Mouse (Mus musculus) kidney, adult 2 months (tissue): Measurements from ENCODE around the gene Bcap29. TPM values are rescaled to one million over a fixed set of nuclear protein-coding genes. Genes with fewer than 3 reads are reported as not detected.

Experiments used
- DNase-seq: peaks from one replicate; pipeline ENCODE4 v3.0.0; 2021
- H3K27ac ChIP-seq: fragments of 200-500 bp; 2 replicates; pipeline ENCODE4 v1.5.1; 2012; ENCODE audit warnings: low read depth, low read length, control low read depth, inconsistent platforms; ENCODE audit not compliant: insufficient read depth
- H3K27me3 ChIP-seq: fragments of 200-500 bp; replicated peaks from 2 replicates; pipeline ENCODE4 v1.6.1; 2012; ENCODE audit warnings: mild to moderate bottlenecking, moderate library complexity, low read length, inconsistent platforms; ENCODE audit not compliant: control insufficient read depth, insufficient read depth
- H3K36me3 ChIP-seq: fragments of 200-500 bp; 2 replicates; pipeline ENCODE4 v1.6.1; 2012; ENCODE audit warnings: mild to moderate bottlenecking, moderate library complexity, low read length, inconsistent platforms; ENCODE audit not compliant: control insufficient read depth, insufficient read depth
- H3K4me1 ChIP-seq: fragments of 200-500 bp; 2 replicates; pipeline ENCODE4 v1.6.1; 2011; ENCODE audit warnings: low read length; ENCODE audit not compliant: control insufficient read depth, insufficient read depth
- H3K4me3 ChIP-seq: fragments of 200-500 bp; 2 replicates; pipeline ENCODE4 v1.5.1; 2011; ENCODE audit warnings: mild to moderate bottlenecking, low read depth, low read length, control low read depth; ENCODE audit not compliant: insufficient read depth
- CTCF ChIP-seq: fragments of 200-500 bp; conservative IDR thresholded peaks from 2 replicates; pipeline ENCODE4 v1.5.1; 2011; ENCODE audit warnings: low read depth, mild to moderate bottlenecking, control low read depth, low read length, moderate library complexity, mixed read lengths; ENCODE audit not compliant: insufficient read depth, insufficient read length
- POLR2A ChIP-seq: fragments of 200-500 bp; IDR thresholded peaks from one replicate; pipeline ENCODE4 v1.6.1; 2011; ENCODE audit warnings: low read depth, low read length, control low read depth
- WGBS: fragments of 180-500 bp; shearing (Covaris S2); methylation state at CpG from one replicate; pipeline ENCODE4 v1.1.7; 2018; 5-methylcytosine and 5-hydroxymethylcytosine counted together
- polyA plus RNA-seq: library from polyadenylated mRNA; depleted of rRNA; stranded (reverse); fragments of >200 nt; gene quantifications from 2 replicates; pipeline ENCODE4 v1.2.3, GENCODE M21; 2012; rRNA removed

The Bcap29 gene
- polyA plus RNA-seq = 2.4 and 4.7 TPM in 2 replicates

DNA sequence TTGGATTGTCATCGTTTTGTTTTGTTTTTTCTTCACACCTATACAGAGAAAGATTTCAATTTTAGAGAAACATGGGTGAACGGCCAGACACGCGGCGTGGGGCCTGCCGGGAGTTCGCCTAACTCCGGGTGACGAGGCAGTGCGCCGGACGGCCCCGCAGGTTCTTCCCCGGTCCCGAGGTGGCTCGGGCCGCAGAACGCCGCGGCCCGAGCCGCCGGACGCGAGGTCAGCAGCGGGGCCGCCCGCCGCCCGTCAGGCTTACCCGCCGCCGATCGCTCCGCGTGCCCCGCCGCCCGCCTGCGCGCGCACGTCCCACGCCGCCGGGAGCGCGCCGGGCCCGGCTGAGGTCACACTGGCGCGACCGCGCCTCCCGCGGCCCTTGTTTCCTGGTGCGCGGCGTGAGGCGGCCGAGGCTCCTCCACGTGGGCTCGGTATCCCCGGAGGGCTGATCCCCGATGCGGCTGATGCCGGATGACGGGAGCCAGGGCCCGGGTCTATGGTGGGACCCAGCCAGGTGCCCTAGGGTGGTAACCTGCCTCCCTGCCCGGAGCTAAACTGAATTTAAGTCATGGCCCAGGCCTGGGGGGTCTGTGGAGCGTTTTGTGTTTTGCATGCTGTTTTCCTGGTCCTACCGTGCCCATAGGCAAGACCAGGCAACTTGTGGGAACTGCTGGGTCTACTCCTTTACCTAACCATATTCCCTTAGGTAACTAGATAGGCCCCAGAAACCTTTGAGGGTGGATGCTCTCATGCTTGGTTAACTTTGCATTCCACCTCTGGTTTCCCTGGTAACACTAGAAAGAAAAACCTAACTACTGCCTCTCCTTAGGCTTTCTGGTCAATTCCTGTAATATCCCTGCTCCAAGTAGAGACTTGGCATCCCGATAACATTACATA is at the start of gene Bcap29:
Bcap29 (minus strand) TSS at position 316 of the 897 bp plus-strand sequence.
- Histone ChIP-seq H3K4me1 (0 out of 2 replicates have a peak, but pooled peaks cover 3% of the 10 kb centered on the region), H3K4me3 (peak within 1 kb of the TSS; percentile 51), H3K36me3 (no peaks in the 10 kb centered on the region), H3K27ac (no peak within 1 kb of the TSS), H3K27me3 (no peaks in the 10 kb centered on the region)
- TF ChIP-seq CTCF (no peak), POLR2A (no peak)
- WGBS = 3% methylated on average over 72 of the region's 73 CpGs
- DNase-seq = peak; percentile 84

DNA sequence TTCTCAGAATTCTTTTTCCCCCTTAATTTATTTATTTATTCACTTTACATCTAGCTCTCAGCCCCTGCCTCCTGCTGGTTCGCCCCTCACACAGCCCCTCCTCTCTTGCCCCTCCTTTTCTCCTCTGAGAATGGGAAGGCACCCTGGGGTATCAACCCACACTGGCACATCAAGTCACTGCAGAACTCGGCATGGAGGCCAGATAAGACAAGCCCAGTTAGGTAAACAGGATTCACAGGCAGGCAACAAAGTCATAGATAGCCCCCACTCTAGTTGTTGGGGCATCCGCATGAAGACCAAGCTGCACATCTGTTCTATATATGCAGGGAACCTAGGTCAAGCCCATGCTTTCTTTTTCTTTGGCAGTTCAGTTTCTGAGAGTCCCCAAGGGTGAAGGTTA is 32.7 kb upstream of the Bcap29 start:
- WGBS = 82% methylated on average over 3 of the region's 3 CpGs
- no peaks in the 10 kb centered on the region for H3K36me3 ChIP-seq

DNA sequence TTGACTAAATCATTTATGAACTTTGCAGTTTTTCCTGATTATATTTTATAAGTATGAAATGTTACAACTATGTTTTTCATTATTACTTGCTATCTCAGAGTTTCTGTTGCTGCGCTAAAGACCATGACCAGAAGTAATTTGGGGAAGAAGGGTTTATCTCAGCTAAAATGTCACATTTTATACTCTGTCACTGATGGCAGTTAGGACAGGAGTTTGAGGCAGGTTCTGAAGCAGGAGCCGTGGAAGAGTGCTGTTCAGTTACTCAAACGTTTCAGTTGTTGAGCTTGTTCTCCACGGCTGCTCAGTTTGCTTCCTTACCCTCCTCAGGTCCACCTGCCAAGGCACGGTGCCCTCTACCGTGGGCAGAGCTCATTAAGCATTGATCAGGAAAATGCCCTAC is 31.5 kb upstream of the Bcap29 start:
- WGBS = 61% methylated on average over 6 of the region's 6 CpGs

More for the DNA sequence above, 32.7 kb upstream of the Bcap29 start:
- H3K27me3 ChIP-seq = no peaks in the 10 kb centered on the region
- DNase-seq = no peak
- H3K27ac ChIP-seq = no peak overlapping the region
- TF ChIP-seq POLR2A (no peak), CTCF (no peak)
- H3K4me3 ChIP-seq = no peak overlapping the region
- no peaks in the 10 kb centered on the region for H3K4me1 ChIP-seq

DNA sequence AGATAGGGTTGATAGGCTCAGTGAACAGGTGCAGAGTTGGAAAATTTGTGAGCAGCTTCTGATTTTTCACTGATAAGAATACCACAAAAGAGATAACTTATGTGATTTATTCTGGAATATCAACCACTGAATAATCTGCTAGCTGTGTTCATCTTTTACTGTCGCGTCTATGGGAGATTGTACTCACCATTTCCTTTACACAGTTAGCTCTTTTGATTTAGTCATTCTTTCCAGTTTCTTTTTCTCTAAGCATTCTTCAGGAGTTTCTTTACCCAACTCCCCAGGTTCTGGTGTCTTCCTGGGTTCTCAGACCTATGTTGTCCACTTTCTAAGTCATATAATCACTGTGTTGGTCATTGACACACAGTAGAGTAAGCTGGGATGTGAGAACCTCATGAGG is 22.4 kb upstream of the Bcap29 start:
- H3K4me3 ChIP-seq = no peak overlapping the region
- WGBS = 92% methylated on average over 2 of the region's 2 CpGs
- no peak overlapping the region for H3K27ac ChIP-seq
- DNase-seq = no peak
- no peaks in the 10 kb centered on the region; the same call in 1 of the 2 replicates for H3K4me1 ChIP-seq
- no peaks in the 10 kb centered on the region for H3K27me3 ChIP-seq
- no peak for TF ChIP-seq CTCF
- TF ChIP-seq POLR2A = no peak
- no peaks in the 10 kb centered on the region for H3K36me3 ChIP-seq

More for the DNA sequence above, 31.5 kb upstream of the Bcap29 start:
- H3K4me3 ChIP-seq = no peak overlapping the region
- no peak for TF ChIP-seq CTCF
- no peak overlapping the region for H3K27ac ChIP-seq
- no peak for DNase-seq
- H3K4me1 ChIP-seq = no peaks in the 10 kb centered on the region
- no peaks in the 10 kb centered on the region for H3K27me3 ChIP-seq
- no peaks in the 10 kb centered on the region for H3K36me3 ChIP-seq

DNA sequence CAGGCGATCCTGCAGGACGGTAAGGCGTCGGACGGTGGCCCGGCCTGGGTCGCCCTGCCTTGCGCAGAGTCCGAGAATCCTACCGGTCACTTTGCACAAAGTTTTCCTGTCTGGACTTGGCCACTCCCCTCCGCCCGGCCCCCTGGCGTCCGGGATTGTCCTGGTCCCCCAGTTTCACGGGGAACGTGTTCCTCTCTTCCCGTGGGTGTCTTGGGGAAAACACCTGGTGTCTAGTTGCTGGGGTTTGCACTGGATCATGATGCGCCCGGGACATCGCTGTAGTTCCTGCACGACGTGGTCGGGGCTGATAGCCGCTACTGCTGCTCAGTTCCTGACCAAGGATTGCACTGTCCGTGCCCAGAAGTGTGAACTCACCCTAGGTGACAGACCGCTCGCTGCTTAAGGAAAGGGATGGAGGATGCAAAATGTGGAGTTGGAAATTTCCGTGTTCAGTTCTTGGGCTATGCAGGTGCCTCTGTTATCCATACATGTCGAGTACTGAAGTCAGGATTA is 20.6 kb upstream of the Bcap29 start:
- under 1% methylated on average over 29 of the region's 29 CpGs for WGBS
- DNase-seq = no peak
- H3K27ac ChIP-seq = peak overlapping the region; percentile 83
- peak; percentile 36; the same call in 1 of the 2 replicates for TF ChIP-seq CTCF
- TF ChIP-seq POLR2A = no peak
- no peaks in the 10 kb centered on the region for H3K36me3 ChIP-seq
- no peaks in the 10 kb centered on the region for H3K27me3 ChIP-seq
- peak overlapping the region; percentile 97 for H3K4me3 ChIP-seq
- H3K4me1 ChIP-seq = no peaks in the 10 kb centered on the region; the same call in 1 of the 2 replicates

DNA sequence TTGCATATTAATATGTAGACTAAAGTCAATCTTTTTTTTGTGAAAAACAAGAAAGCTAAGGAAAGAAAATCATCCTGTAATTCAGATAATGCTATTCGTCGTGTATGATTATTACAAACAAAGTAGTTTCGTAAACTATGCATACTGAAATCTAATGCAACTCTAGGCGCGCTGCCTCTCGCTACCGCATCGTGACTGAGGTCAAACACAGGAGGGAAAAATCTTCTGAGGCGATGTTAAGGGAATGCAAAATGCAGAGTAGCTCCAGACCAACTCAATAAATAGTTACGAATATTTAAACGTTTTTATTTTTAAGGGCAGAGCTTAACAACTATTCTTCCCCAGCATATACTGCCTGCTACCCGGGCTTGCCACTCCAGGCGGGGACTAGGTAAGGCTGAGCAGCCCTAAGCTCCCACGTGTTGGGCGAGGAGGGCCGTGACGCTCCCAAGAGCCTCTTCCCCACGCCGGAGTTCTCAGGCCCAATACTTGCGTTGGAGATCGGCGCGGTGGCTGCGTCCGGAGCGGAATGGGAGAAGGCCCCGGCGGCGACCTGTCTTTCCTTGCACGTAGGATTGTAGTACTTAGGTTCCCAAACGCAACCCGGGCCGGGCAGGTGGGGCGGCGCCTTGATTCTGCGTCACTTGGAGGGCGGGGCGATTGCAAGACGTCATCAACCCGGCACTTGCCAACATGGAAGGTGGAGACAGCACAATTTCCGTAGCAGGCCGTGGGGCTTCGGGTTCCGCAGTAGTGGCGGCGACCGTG is 19.9 kb upstream of the Bcap29 start, which contains the start of the genes Dus4l and Cog5:
Dus4l (minus strand) TSS at position 630 of the 768 bp plus-strand sequence.
Cog5 (plus strand) TSS at position 673 of the 768 bp plus-strand sequence.
- TF ChIP-seq CTCF (no peak), POLR2A (peak; percentile 48)
- peak within 1 kb of the TSS; percentile 83 for H3K27ac ChIP-seq

More for the DNA sequence above, 19.9 kb upstream of the Bcap29 start, which contains the start of the genes Dus4l and Cog5:
- no peaks in the 10 kb centered on the region for H3K36me3 ChIP-seq
- H3K4me1 ChIP-seq = no peaks in the 10 kb centered on the region; the same call in 1 of the 2 replicates
- H3K27me3 ChIP-seq = no peaks in the 10 kb centered on the region
- under 1% methylated on average over 47 of the region's 47 CpGs for WGBS
- DNase-seq = peak; percentile 98
- peak within 1 kb of the TSS; percentile 97 for H3K4me3 ChIP-seq
